Mouse (Mus musculus): ENCODE measurements at regions not wholly inside any gene's neighbourhood (a gene's known extent, or its start where the extent isn't known, plus 50 kb on each side); places are given as distances from the start of the nearest gene placed in this dataset.

- TF ChIP-seq CTCF (IDR thresholded peaks at IDR 0.05; ENCODE audit: borderline replicate concordance, insufficient read depth, low read length) (no peak), POLR2A (IDR thresholded peaks at IDR 0.05; ENCODE audit: low read depth, low read length) (no peak)
Measured at GRCm38 (mm10) chr8:109312731-109313130, 181.1 kb upstream of the Pmfbp1 start.
